Mouse (Mus musculus) heart, embryonic 13.5 days (tissue): ENCODE measurements around the gene Hoxb9. TPM values are rescaled to one million over a fixed set of nuclear protein-coding genes. Genes with fewer than 3 reads are reported as not detected.

Source experiments
- ATAC-seq: fragments of 200-750 bp; cut with Nextera tagmentation; 2 replicates; pipeline ENCODE4 v1.8.0; 2017; ENCODE audit warnings: moderate TSS enrichment; ENCODE audit not compliant: insufficient number of reproducible peaks, low FRiP score, low TSS enrichment; ENCODE audit errors: extremely low read depth
- H3K27ac ChIP-seq: fragments of 300-500 bp; sonication (generic); replicated peaks from 2 replicates; pipeline ENCODE4 v1.5.1; 2015; ENCODE audit warnings: moderate library complexity, mild to moderate bottlenecking, inconsistent platforms
- H3K27me3 ChIP-seq: fragments of 300-500 bp; sonication (generic); replicated peaks from 2 replicates; pipeline ENCODE4 v1.6.1; 2015; ENCODE audit warnings: mild to moderate bottlenecking, inconsistent platforms
- H3K36me3 ChIP-seq: fragments of 300-500 bp; sonication (generic); 2 replicates; pipeline ENCODE4 v1.6.1; 2015; ENCODE audit warnings: mild to moderate bottlenecking, inconsistent platforms
- H3K4me1 ChIP-seq: fragments of 300-500 bp; sonication (generic); 2 replicates; pipeline ENCODE4 v1.6.1; 2015; ENCODE audit warnings: inconsistent platforms
- H3K4me2 ChIP-seq: fragments of 300-500 bp; sonication (generic); 2 replicates; pipeline ENCODE4 v1.6.1; 2015; ENCODE audit warnings: inconsistent platforms, mild to moderate bottlenecking, moderate library complexity
- H3K4me3 ChIP-seq: fragments of 300-500 bp; sonication (generic); 2 replicates; pipeline ENCODE4 v1.5.1; 2015; ENCODE audit warnings: moderate library complexity, mild to moderate bottlenecking, inconsistent platforms
- H3K9ac ChIP-seq: fragments of 300-500 bp; sonication (generic); 2 replicates; pipeline ENCODE4 v1.6.1; 2015; ENCODE audit warnings: inconsistent platforms, mild to moderate bottlenecking, moderate library complexity
- H3K9me3 ChIP-seq: fragments of 300-500 bp; sonication (generic); 2 replicates; pipeline ENCODE4 v1.6.1; 2016; ENCODE audit warnings: inconsistent platforms
- whole genome bisulfite sequencing: fragments of 180-500 bp; shearing (Covaris S2); methylation state at CpG from one replicate; pipeline ENCODE4 v1.1.7; 2015; ENCODE audit warnings: mixed read lengths; 5-methylcytosine and 5-hydroxymethylcytosine counted together
- polyA plus RNA-seq: library from polyadenylated mRNA; unstranded; fragments of >200 nt; fragmentation: Nextera tagmentation; extraction: Ambion mirVana; gene quantifications from 2 replicates; pipeline ENCODE4 v1.2.1, GENCODE M21; 2015

Gene Hoxb9
- polyA plus RNA-seq, 1 experiment from 2014 or later: not detected

DNA sequence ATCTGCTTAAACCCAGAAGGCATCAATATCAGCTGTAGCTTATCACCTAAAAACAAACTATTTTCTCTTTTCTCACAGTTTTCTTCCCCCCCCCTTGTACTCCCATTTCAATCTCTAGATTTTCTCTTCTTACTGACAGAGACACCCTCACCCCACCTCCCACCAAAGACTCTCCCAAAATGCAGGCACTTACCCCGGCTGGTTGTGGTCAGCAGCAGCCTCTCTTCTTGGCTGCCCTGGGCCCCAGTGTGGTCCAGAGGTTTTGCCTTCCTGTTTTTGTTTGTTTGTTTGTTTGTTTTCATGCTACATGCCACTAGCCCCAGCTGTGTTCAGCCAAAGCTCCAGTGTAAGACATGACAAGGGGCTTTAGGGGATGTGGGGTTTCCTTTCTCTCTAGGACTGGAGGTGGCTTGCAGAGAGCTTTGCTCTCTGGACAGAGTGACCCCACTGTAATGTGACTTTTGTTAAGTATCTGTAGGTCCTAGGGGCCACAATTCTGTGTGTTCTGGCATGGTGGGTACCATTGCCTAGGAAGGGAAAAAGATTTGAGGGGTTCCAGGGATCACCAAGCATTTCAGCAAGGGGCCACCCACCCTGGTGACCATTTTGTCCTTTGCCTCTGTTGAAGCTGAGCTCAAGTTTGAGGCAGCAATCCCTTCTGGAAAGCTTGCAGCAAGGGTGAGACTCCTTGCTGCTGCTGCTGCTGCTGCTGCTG is 3.1 kb upstream of the Hoxb9 start:
- H3K9ac ChIP-seq: no peak overlapping the region
- no peak overlapping the region for H3K4me2 ChIP-seq
- peaks cover 19% of the 10 kb centered on the region for H3K4me1 ChIP-seq
- no peaks in the 10 kb centered on the region for H3K36me3 ChIP-seq
- no peak for ATAC-seq
- WGBS: 0% methylated on average over 1 of the region's 1 CpGs
- H3K4me3 ChIP-seq: no peak overlapping the region
- H3K9me3 ChIP-seq: no peaks in the 10 kb centered on the region
- H3K27me3 ChIP-seq: peaks cover 99% of the 10 kb centered on the region
- no peak overlapping the region for H3K27ac ChIP-seq

- ATAC-seq: no peak
- under 1% methylated on average over 19 of the region's 19 CpGs for WGBS
- Histone ChIP-seq H3K36me3 (no peaks in the 10 kb centered on the region), H3K9ac (no peak overlapping the region), H3K4me3 (no peak overlapping the region), H3K4me2 (no peak overlapping the region), H3K9me3 (no peaks in the 10 kb centered on the region), H3K27ac (no peak overlapping the region), H3K27me3 (peaks cover 99% of the 10 kb centered on the region), H3K4me1 (peaks cover 19% of the 10 kb centered on the region)
These were observed 1.4 kb upstream of the Hoxb9 start for GRCm38 (mm10) chr11:96269869-96270268.

DNA sequence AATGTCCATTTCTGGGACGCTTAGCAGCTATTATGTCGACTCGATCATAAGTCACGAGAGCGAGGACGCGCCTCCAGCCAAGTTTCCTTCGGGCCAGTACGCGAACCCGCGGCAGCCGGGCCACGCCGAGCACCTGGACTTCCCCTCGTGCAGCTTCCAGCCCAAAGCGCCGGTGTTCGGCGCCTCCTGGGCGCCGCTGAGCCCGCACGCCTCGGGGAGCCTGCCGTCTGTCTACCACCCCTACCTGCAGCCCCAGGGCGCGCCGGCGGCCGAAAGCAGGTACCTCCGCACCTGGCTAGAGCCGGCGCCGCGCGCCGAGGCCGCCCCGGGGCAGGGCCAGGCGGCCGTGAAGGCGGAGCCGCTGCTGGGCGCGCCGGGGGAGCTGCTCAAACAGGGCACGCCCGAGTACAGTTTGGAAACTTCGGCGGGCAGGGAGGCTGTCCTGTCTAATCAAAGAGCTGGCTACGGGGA is 319 bp downstream of the Hoxb9 start:
- Histone ChIP-seq H3K27me3 (peaks cover 99% of the 10 kb centered on the region), H3K4me1 (peaks cover 19% of the 10 kb centered on the region), H3K9ac (no peak overlapping the region), H3K27ac (no peak overlapping the region), H3K36me3 (no peaks in the 10 kb centered on the region), H3K4me2 (peak overlapping the region; percentile 55), H3K4me3 (peak overlapping the region; percentile 43), H3K9me3 (no peaks in the 10 kb centered on the region)
- under 1% methylated on average over 52 of the region's 52 CpGs for WGBS
- 0 out of 2 replicates have a peak, but pooled peaks have one; percentile 25 for ATAC-seq

- Histone ChIP-seq H3K9ac (no peak overlapping the region), H3K36me3 (no peaks in the 10 kb centered on the region), H3K9me3 (no peaks in the 10 kb centered on the region), H3K4me2 (peak overlapping the region; percentile 55), H3K27ac (no peak overlapping the region), H3K4me1 (peaks cover 19% of the 10 kb centered on the region), H3K27me3 (peaks cover 99% of the 10 kb centered on the region), H3K4me3 (peak overlapping the region; percentile 43)
- WGBS: under 1% methylated on average over 58 of the region's 58 CpGs
- ATAC-seq: no peak
These were observed 1.0 kb downstream of the Hoxb9 start for GRCm38 (mm10) chr11:96272024-96272921.

DNA sequence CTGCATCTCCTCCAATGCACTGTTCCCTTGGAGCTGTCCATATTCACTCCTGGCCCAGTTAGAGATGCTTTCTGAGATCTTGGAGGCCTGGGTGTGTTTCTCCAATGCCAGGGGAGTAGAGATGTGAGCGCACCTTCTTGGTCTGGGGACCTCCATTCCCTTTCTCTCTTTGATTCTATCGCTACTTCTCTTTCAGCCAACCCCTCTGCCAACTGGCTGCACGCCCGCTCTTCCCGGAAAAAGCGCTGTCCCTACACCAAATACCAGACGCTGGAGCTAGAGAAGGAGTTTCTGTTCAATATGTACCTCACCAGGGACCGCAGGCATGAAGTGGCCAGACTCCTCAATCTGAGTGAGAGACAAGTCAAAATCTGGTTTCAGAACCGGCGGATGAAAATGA is 3.2 kb downstream of the Hoxb9 start:
- H3K4me1 ChIP-seq: peaks cover 19% of the 10 kb centered on the region
- no peaks in the 10 kb centered on the region for H3K36me3 ChIP-seq
- no peak for ATAC-seq
- no peak overlapping the region for H3K9ac ChIP-seq
- H3K4me3 ChIP-seq: no peak overlapping the region
- peaks cover 100% of the 10 kb centered on the region for H3K27me3 ChIP-seq
- no peaks in the 10 kb centered on the region for H3K9me3 ChIP-seq
- H3K27ac ChIP-seq: no peak overlapping the region
- 5% methylated on average over 10 of the region's 10 CpGs for WGBS
- no peak overlapping the region for H3K4me2 ChIP-seq

DNA sequence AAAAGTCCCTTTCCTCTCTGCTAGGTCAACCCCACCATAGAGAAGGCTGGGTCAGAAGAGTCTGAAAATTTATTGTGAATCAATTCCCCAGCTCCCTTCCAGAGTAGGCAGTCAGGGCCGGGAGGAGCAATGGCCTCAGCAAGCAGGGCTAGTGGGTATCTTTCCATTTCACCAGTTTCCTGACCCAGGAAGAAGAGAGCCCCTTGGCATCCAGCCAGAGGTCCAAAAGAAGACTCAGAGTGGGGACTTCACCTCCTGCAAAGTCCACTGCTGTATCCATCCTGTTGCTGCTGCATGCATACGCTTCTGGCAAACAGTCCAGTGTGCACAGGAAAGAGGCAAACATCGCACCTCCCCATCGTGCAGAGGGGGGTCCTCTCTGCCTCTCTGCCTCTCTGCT is 4.6 kb downstream of the Hoxb9 start:
- Histone ChIP-seq H3K36me3 (no peaks in the 10 kb centered on the region), H3K9ac (no peak overlapping the region), H3K9me3 (no peaks in the 10 kb centered on the region), H3K27ac (no peak overlapping the region), H3K4me1 (peaks cover 17% of the 10 kb centered on the region), H3K4me2 (no peak overlapping the region), H3K27me3 (peaks cover 100% of the 10 kb centered on the region), H3K4me3 (no peak overlapping the region)
- no peak for ATAC-seq
- 5% methylated on average over 4 of the region's 4 CpGs for WGBS

DNA sequence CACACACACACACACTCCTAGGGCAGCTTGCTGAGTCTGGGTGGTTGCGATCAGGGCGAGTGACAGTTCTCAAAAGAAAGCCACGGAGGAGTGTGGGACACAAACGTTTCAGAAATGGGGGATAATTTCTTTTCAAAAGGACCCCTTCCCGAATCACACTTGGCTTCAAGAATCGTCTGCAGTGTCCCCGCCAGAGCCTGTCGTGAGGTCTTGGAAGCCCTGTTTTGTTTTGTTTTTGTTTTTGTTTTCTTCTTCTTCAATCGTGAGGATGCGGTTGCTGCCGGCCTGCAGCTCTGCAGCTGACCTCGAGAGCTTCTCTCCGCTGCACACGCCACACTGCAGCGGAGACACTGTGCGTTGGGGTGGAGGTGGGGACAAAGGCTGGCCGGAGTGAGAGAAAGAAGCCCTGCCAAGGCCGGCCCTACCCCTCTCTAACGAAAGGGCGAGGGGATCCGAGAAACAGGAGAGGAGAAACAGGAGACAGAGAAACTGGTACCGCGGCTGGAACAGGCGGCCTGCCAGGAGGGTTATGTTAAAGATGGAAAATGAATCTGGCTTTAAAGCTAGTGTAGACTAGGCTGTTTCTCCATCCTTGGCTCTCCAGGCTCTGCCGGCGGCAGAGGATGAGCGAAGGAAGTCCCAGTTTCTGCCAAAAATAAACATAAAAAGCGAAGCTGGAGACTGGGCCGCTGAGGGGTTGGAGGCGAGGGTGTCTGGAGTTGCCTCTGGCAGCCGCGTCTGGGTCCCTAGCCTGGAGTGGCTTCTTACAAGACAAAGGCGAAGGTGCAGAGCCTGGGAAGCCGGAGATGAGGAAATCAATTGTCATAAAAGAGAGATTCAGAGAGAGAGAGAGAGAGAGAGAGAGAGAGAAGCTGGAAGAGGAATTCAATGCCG is 6.1 kb downstream of the Hoxb9 start:
- Histone ChIP-seq H3K27ac (no peak overlapping the region), H3K4me1 (peaks cover 2% of the 10 kb centered on the region), H3K36me3 (no peaks in the 10 kb centered on the region), H3K9me3 (no peaks in the 10 kb centered on the region), H3K4me2 (no peak overlapping the region), H3K27me3 (peaks cover 100% of the 10 kb centered on the region), H3K4me3 (peak overlapping the region; percentile 3; the same call in 1 of the 2 replicates), H3K9ac (no peak overlapping the region)
- WGBS: 1% methylated on average over 35 of the region's 35 CpGs
- no peak for ATAC-seq

DNA sequence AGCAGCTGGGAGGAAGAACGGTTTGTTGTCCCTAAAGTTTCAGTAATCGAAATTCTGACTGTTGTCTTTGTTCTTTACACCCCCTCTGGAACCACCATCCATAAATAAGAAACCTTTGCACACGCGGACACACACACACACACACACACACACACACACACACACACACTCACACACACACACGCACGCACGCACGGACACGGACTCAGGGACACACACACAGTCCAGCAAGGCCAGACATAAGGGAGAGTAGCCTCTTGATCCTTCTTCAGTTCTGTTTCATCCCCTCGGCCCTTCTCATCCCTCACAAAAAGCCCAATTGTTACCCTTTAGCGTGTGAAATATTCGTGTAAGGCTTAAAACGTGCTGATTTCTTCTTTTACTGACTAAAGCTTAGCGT is 7.1 kb downstream of the Hoxb9 start:
- Histone ChIP-seq H3K36me3 (no peaks in the 10 kb centered on the region), H3K9me3 (no peaks in the 10 kb centered on the region), H3K4me3 (no peak overlapping the region), H3K4me2 (no peak overlapping the region), H3K27ac (no peak overlapping the region), H3K4me1 (peaks cover 5% of the 10 kb centered on the region; the same call in 1 of the 2 replicates), H3K9ac (no peak overlapping the region), H3K27me3 (peaks cover 100% of the 10 kb centered on the region)
- no peak for ATAC-seq
- WGBS: 20% methylated on average over 14 of the region's 14 CpGs

GRCm38 (mm10) chr11:96278773-96279172 is 7.5 kb downstream of the Hoxb9 start:
- no peak overlapping the region for H3K27ac ChIP-seq
- no peak overlapping the region for H3K4me2 ChIP-seq

GRCm38 (mm10) chr11:96279421-96280233 is 8.4 kb downstream of the Hoxb9 start:
- Histone ChIP-seq H3K9ac (no peak overlapping the region), H3K27me3 (peaks cover 100% of the 10 kb centered on the region), H3K27ac (no peak overlapping the region), H3K4me3 (no peak overlapping the region), H3K4me1 (peaks cover 13% of the 10 kb centered on the region), H3K4me2 (no peak overlapping the region), H3K9me3 (no peaks in the 10 kb centered on the region), H3K36me3 (no peaks in the 10 kb centered on the region)
- WGBS: 3% methylated on average over 31 of the region's 31 CpGs
- no peak for ATAC-seq

More at GRCm38 (mm10) chr11:96278773-96279172, 7.5 kb downstream of the Hoxb9 start:
- Histone ChIP-seq H3K27me3 (peaks cover 100% of the 10 kb centered on the region), H3K9me3 (no peaks in the 10 kb centered on the region), H3K36me3 (no peaks in the 10 kb centered on the region), H3K4me3 (no peak overlapping the region), H3K9ac (no peak overlapping the region), H3K4me1 (peaks cover 5% of the 10 kb centered on the region; the same call in 1 of the 2 replicates)
- under 1% methylated on average over 9 of the region's 9 CpGs for WGBS
- no peak for ATAC-seq
